Mouse (Mus musculus): ENCODE results near the gene Adcy1.
A peak's percentile ranks its signal among the peaks of the same experiment; 100 is the strongest.

Gene Adcy1

GRCm38 (mm10) chr11:7184420-7184819 is 121.1 kb downstream of the Adcy1 start:
- no peak for DNase-seq (ENCODE audit: low spot score in 2 of 2)

GRCm38 (mm10) chr11:7187472-7187871 is 124.2 kb downstream of the Adcy1 start:
- no peak for DNase-seq (ENCODE audit: low spot score in 2 of 2)

GRCm38 (mm10) chr11:7188469-7188868 is 125.2 kb downstream of the Adcy1 start, which contains the start of gene Gm11985:
Gm11985 (minus strand) TSS chr11:7188569.
- DNase-seq (ENCODE audit: low spot score in 2 of 2), result no peak

- no peak for DNase-seq (ENCODE audit: low spot score in 2 of 2)
These were observed 129.4 kb downstream of the Adcy1 start for GRCm38 (mm10) chr11:7192710-7193109.

GRCm38 (mm10) chr11:7193134-7193533 is 129.8 kb downstream of the Adcy1 start:
- no peak for DNase-seq (ENCODE audit: low spot score in 2 of 2)

- no peak for DNase-seq (ENCODE audit: low spot score in 2 of 2)
These were observed 131.4 kb downstream of the Adcy1 start for GRCm38 (mm10) chr11:7194432-7195311.

- DNase-seq (ENCODE audit: low spot score in 2 of 2), result no peak
These were observed 132.0 kb downstream of the Adcy1 start for GRCm38 (mm10) chr11:7195312-7195685.

- DNase-seq (ENCODE audit: low spot score in 2 of 2), result no peak
These were observed 134.2 kb downstream of the Adcy1 start, which contains the start of gene Igfbp1 for GRCm38 (mm10) chr11:7197491-7197941. Igfbp1 (plus strand) TSS chr11:7197782.

GRCm38 (mm10) chr11:7198006-7198405 is 134.7 kb downstream of the Adcy1 start:
- DNase-seq (ENCODE audit: low spot score in 2 of 2), result no peak

GRCm38 (mm10) chr11:7198481-7199256 is 135.4 kb downstream of the Adcy1 start:
- DNase-seq (ENCODE audit: low spot score in 2 of 2), result no peak

GRCm38 (mm10) chr11:7199736-7200392 is 136.6 kb downstream of the Adcy1 start:
- peak; percentile 30 to 36 for DNase-seq (ENCODE audit: low spot score in 2 of 2)

GRCm38 (mm10) chr11:7200393-7200783 is 137.1 kb downstream of the Adcy1 start:
- DNase-seq (ENCODE audit: low spot score in 2 of 2), result no peak

GRCm38 (mm10) chr11:7202206-7202605 is 138.9 kb downstream of the Adcy1 start:
- no peak for DNase-seq (ENCODE audit: low spot score in 2 of 2)

- no peak for DNase-seq (ENCODE audit: low spot score in 2 of 2)
These were observed 140.6 kb downstream of the Adcy1 start for GRCm38 (mm10) chr11:7203846-7204245.

GRCm38 (mm10) chr11:7210343-7210742 is 147.1 kb downstream of the Adcy1 start:
- peak; percentile 58 to 70 for DNase-seq (ENCODE audit: low spot score in 2 of 2)

GRCm38 (mm10) chr11:7211211-7211610 is 147.9 kb downstream of the Adcy1 start:
- no peak for DNase-seq (ENCODE audit: low spot score in 2 of 2)

GRCm38 (mm10) chr11:7212126-7212798 is 149.0 kb downstream of the Adcy1 start:
- no peak for DNase-seq (ENCODE audit: low spot score in 2 of 2)

- no peak for DNase-seq (ENCODE audit: low spot score in 2 of 2)
These were observed 149.8 kb downstream of the Adcy1 start for GRCm38 (mm10) chr11:7213161-7213500.

- peak in 1 of 2 experiments; percentile 31 for DNase-seq (ENCODE audit: low spot score in 2 of 2)
These were observed 150.4 kb downstream of the Adcy1 start, which contains the start of gene Igfbp3 for GRCm38 (mm10) chr11:7213501-7214341. Igfbp3 (minus strand) TSS chr11:7213923.

GRCm38 (mm10) chr11:7214342-7214660 is 151.0 kb downstream of the Adcy1 start:
- no peak for DNase-seq (ENCODE audit: low spot score in 2 of 2)

- DNase-seq (ENCODE audit: low spot score in 2 of 2), result peak in 1 of 2 experiments; percentile 48
These were observed 151.5 kb downstream of the Adcy1 start for GRCm38 (mm10) chr11:7214761-7215160.

Measured in urinary bladder, postnatal 36 days (tissue).